Mouse (Mus musculus) spleen, postnatal 36 days (tissue): Measurements from ENCODE around the gene Arvcf.

Source experiments
- DNase-seq, 2 experiments: peaks; one replicate each; pipeline ENCODE4 v3.0.0; 2022; ENCODE audit warnings: low spot score in 2 of 2, mixed read lengths in 1 of 2

Gene Arvcf

DNA sequence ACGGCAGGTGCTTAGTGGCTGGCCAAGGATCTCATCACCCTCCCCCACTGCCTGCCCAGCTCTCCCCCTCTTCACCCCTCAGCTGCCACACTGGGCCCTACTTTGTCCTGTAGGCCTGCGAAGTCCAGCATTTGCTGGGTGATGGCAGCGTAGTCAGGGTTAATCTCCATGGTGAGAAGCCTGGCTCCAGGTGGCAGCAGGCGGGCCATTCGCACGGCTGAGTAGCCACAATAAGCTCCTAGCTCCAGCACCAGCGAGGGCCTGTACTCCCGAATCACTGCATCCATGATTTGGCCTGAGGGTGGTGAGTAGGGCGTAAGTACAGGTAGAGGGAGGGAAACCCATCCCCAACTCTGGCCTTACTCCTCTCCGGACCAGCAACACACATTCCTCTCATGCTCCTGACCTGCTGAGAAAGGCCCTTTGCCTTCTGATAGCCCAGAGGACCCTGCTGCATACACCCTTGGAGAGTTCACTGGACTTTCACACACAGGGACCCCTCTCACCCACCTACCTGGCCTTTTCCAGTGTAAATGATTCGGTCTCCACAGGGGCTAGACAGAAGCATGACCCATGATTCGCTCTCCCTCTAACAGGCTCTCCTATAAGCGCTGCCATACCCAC lies 63.2 kb downstream of the Arvcf start:
- DNase-seq, result no peak

DNA sequence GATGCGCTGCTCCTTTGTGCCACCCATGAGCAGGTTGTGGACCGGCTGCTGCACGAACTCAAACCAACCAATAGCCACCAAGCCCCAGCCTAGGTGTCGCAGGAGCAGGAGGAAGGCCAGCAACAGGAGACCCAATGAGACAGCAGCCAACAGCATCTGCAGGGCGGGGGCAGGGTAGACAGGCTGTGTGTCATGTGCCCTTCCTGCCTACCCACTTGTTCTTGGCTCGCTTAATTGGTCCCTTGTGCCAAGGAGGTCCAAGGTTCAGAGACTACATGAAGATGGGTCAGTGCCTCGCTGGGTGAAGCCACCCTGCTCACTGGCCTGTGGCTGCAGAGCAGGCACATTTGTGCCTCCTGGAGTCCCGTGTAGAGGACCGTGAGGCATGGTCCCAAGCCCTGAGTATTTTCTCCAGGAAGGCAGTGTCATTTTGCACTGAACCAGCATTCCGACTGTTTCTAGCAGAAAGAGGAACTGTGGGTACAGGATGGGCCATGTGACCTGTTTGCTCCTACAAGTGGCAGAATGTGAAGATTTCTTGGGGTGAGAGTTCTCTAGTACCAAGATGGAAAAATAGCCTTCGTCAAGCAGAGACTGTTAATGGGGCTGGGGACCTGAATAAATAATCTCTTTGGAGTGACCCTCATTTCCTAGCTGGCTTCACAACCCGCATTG lies 64.0 kb downstream of the Arvcf start:
- peak in 1 of 2 experiments; percentile 51 for DNase-seq

DNA sequence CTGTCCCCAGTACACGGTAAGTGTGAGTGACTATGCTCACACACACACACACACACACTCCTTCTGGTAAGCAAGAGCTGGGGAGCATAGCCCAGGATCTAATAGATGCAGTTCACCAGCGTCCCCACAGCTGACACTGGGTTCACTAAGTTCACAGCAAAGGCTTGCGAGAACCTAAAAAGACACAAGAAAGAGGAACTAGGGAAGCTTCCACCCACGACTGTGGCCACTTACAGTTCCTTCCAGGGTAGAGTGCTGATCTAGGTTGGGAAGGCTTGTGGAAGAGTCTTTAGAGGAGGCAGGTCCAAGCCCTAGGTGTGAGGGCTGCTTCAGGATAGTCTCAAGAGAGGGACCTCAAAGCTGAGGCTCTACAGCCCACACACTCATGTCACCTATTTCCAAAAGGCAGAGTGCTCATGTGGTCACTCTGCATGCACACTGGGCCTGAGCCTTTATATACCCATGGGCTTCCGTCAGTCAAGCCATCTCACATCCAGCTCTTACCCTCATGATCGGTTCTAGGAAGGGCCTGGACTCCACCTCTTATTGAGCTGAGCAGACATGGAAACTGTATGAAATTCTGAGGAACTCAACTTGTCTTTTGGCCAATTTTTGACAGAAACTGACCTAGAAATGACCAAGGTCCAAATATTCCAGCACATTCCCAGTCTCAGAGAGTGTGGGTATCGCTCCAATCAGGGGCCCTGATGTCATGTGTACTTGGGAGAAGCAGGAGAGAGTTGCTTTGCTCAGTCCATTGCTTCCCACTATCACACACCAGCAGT lies 65.2 kb downstream of the Arvcf start:
- DNase-seq, result peak; percentile 47 to 61

DNA sequence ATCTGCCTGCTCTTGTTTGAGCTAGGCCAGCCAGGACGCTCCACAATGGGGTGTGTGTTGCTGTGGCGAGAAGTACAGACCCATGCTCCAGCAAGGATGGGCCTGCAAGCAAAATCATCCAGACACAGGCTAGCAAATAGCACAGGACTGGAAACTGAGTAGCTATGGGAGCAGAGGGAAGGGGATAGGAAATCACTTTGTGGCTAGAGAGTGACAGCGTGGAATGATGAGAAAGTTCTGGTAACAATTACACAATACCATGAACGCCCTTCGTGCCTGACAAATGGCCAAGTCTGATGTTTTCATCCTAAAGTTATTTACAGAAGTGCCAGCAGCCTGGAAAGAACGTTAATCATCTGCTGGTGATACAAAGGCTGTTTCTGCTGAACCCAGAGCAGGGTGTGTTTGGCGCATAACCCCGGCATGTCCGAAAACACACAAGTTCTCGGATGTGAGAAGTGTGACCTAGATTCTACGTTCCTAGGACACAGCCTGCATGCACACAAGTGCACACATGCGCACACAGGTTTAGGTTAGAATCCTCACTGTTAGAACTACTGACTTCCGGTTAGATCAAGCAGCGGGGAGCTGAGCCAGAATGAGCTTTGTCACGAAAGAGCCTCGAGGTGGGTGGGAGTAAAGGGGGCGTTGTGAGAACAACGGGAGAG lies 68.2 kb downstream of the Arvcf start:
- DNase-seq, result no peak

DNA sequence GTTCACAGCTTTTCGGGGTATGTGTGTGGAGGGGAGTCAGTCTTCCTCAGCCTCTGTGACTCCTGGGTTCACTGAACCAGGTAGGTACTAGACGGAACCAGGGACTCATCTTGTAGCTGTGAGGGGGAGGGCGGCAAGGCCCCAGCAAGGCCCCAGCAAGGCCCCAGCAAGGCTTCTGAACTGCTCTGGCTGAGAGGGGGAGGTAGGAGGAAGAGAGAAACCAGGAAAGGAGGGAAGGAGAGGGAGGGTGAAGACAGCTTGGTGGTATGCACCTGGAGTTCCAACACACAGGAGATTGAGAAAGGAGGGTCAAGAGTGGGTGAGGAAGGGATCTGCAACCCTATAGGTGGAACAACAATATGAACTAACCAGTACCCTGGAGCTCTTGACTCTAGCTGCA lies 68.9 kb downstream of the Arvcf start:
- no peak for DNase-seq

DNA sequence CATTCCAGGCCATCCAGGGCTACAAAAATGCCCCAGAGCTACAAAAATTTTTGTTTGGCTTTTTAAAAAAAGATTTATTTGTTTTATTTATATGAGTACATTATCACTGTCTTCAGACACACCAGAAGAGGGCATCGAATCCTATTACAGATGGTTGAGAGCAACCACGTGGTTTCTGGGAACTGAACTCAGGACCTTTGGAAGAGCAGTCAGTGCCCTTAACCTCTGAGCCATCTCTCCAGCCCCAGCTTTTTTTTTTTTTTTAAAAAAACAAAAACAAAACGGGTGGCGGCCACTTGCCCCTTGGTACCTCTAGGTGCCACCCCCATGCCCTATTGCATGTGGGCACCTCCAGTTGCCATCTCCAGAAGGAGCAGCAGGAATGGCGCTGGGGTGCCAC lies 69.5 kb downstream of the Arvcf start:
- DNase-seq, result no peak

DNA sequence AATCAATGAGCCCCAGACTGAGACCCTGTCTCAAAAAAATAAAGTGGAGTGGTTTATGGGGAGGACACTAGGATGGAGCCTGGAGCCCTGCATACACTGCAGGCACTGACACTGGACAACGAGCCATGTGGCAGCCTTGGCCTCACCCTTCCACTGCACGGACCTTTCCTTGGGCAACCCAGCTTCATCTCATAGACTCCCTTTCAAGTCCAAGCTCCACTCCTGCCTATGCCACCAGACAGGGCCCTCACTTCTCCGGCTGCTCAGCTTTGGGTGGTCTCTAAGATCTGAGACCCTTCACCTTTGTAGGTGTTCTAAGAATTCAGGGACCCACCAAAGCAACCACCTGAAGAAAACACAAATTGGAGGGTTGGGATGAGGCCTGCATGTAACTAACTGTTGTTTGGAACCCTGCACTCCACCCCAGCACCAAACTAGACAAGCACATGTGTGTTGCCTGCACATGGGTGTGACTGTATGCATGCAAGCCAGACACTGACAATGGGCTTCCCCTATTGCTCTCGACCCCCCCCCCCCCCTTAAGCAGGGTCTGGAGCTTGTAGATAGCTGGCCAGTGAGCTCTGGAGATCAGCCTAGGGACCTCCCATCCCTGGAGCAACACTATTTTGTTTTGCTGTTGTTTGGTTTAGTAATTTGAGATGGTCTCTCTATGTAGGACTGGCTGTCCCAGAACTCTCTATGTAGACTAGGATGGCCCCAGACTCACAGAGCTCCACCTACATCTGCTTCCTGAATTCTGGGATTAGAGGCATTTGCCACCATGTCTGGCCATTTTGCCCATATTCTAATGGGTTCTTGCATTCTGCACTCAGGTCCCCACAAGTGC lies 71.0 kb downstream of the Arvcf start:
- no peak for DNase-seq

DNA sequence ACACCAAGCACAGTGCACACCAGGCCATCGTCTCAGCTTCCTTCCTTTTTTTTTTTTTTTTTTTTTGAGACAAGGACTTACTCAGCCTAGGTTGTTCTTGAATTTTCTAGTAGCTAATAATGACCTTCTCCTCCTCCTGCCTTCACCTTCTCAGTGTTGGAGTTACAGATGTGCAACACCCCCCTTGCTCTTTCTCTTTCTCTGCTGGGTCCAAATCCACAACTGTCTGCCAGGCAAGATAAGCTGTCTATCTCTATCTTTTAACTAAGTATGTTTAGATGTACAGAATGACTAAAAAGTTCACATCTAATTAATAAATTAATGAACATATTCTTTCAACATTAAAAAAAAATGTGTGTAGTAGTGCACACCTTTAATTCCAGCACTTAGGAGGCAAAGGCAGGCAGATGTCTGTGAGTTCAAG lies 71.6 kb downstream of the Arvcf start:
- DNase-seq, result no peak

DNA sequence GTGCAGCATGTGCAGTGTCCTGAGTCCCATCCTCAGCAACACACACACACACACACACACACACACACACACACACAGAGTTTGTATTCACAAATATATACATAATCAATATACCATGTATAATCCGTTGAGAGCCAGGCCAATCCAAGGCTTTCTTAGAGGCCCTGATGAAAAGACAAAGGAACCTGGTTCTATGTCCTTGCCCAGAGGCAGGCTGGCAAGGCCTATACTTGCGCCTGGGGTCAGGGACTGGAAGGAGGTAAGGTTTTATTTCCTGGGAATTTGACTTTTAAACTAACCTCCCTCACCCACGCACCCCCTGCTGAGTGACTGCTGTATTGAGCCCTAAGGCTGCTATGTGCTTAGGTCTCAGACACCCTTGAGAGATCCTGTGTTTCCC lies 72.6 kb downstream of the Arvcf start:
- no peak for DNase-seq

DNA sequence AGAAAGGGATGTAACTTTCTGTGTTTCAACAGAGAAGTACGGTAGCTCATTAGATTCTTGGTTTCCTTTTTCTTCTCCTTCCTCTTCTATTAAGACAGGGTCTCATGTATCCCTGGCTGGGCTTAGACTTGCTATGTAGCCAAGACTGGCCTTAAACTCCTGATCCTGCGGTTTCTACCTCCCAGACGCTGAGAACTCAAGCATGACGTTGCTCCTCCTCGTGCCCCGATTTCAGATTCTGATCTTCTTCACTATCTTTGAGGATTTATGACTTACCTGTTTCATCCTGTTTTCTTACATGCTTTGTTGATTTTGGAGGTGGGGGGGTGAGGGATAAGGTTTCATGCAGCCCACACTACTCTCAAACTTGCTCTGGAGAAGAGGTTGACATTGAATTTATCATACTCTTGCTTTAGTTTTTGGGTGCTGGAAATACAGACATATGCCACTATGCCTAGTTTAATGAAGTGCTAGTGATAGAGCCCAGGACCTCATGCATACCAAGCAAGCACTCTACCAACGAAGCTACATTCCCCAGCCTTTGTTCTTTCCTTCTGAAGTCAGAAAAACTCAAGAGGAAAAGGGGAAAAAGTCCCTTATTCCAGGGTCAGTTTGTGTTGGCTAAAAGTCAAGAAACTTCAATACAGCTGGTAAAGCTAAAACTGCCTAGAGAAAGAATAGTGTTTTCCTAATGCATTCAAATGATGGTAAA lies 75.4 kb downstream of the Arvcf start:
- DNase-seq, result no peak

DNA sequence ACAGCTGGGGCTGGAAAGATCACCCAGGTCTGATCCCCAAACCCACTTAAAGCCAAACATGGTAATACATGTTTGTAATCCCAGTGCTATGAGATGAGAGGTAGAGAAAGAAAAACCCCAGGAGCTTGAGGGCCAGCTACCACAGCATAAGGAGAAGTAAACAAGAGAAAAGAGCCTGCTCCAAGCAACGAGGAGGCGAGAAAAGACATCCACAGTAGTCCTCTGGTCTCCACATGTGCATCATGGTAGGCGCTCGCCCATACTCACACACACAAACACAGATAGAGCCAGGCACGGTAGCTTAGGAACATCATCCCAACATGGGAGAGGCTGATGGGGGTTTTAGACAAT lies 75.9 kb downstream of the Arvcf start:
- DNase-seq, result no peak

DNA sequence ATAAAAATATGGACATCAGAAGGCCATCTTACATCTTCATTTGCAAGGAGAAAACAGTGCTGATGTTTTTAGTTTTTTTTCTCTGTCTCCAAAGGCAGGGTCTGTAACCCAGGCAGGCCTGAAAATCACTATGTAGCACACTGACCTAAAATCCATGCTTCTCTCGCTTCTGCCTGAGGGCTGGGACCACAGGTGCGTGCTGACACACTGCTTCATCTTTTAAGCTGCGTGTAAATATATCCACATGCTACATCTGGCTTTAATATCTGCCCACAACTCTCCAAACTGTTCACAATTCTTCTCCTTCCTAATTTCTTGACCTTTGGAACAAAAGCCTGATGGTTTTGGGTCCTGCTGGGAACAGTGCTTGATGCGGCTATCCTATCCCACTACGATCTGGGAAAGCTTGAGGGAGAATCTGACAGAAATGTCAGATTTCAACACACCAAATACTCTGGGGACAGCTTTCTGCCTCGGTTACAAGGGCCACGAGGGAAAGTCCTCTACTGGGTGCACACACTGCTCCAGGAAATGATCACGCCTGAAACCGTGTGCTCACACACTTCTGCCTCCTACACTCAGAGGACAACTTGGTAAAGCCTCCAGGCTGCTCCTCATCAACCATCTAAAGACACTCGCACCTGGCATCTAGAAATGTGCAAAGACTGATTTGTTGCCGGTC lies 76.5 kb downstream of the Arvcf start:
- DNase-seq, result no peak

DNA sequence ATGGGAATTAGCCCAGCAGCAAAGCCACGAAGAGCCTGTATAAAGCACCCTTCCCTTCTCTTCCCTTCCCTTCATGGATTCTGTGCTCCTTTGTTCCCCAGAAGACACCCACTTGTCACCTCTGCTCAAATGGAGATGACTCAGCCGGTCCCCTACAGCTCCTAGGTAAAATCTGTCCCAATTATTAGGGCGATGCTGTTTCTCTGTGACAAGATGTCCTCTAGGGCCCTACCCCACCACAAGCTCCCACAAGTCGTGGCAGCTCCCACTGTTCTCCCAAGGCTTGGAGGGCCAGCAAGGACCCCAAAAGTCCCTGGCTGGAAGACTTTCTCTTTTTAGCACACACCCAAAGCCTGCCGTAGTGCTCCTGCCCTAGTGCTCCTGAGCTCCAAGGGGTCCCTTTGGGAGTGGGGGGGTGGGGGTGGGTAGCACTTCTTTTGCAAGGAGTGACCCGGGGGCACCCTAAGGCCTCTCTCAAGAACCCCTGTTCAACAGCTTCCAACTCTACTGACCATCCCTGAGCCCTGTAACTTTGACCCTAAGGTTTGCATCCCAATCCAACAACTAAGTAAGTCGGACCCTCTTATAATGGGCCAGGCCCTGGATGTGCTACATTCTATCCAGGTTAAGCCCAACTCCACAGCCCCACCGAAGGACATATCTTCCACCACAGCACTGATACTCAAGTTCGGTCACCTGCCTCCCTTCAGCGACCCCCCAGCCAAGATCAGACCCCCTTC lies 77.7 kb downstream of the Arvcf start:
- no peak for DNase-seq

DNA sequence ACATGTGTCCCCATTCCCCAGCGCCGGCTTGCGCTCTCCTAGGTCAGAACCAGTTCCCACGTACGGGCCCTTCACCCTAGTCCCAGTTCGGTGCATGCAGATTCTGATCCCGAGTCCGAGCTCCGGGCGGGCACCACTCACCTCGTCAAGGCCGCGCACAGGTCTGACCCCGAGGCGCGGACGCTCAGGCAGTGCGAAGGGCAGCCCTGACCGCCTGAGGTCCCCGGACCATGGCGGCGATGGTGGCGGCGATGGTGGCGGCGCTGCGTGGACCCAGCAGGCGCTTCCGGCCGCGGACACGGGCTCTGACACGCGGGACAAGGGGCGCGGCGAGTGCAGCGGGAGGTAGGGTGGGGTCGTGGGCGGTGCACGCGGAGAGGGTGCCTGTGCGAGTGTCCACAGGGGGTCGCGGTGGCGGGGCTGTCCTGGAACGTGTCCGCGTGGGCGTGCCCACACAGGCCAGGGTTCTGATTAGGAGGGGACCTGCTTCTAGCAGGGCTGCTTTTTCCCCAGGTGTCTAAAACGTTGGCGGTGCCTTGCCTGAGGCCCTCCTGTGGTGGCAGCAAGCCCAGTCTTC lies 78.3 kb downstream of the Arvcf start, which contains the start of gene Txnrd2:
Gene Txnrd2 (plus strand): TSS at position 170 of the 577 bp plus-strand sequence.
- DNase-seq, result peak; percentile 77 to 80

DNA sequence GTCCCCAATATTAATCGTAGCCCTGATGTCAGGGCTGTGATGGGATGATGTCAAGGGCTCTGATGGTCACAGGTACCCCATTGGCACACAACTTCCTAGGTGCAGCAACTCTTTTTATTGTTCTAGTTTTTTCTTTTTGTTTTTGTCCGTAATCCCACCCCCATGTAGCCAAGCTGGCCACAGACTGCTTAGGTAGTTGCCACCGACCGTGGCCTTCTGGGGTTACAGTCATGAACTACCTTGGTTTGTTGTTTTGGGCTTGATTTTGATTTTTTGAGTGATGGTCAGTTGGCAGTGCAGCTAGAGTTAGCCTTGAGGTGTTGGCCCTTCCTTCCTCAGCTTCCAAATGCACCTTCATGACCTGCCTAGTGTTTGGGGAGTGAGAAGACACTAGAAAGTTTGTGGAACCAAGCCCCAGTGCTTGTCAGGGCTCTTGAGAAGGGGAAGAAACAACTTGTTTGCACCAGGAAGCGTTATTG lies 78.9 kb downstream of the Arvcf start, which contains the start of gene Comt:
Gene Comt (minus strand): TSS at position 51 of the 479 bp plus-strand sequence.
- DNase-seq, result no peak

DNA sequence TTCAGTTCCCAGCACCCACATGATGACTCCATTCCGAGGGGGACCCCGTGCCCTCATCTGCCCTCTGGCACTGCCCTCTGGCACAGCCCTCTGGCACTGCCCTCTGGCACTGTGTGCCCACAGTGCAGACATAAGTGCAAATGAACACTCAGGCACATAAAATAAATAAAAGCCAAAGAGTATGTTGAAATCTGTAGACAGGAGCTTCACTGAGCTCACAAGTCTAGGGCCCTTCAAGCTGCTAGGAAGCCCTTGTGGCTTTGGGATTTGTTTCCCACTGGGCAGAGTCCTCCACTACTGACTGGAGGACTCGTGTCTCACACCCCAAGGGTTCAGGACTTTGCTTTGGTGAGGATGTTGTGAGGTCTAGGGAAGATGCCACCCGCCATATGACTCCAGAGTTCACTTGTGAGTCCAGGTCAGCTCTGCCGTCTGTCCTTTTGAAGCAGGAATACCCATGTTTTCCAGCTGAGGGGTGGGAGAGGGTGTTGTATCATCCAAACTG lies 80.1 kb downstream of the Arvcf start:
- no peak for DNase-seq

DNA sequence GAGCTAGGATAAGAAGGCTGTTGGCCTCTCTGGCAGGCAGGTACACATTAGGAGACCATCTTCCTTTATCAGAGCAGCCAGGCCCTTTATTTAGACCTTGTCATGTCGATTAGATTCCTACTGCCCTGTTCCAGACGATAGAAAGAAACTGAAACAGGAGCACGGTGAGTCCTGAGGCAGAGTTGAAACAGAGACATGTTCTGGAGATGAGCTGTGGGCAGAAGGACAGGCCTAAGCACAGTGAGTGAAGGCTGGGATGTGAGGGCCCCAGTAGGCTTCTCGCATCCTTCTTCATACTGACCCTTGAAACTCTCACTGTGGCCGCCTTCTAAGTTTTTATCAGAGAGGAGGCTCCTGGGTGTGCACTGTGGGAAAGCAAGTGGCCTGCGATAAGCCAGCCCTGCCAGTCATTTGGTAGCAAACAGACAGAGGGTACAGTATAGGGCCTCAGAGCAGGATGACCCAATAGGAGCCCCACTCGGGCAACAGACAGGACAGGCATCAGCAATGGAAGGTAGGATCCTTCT lies 80.6 kb downstream of the Arvcf start:
- peak; percentile 60 to 75 for DNase-seq

DNA sequence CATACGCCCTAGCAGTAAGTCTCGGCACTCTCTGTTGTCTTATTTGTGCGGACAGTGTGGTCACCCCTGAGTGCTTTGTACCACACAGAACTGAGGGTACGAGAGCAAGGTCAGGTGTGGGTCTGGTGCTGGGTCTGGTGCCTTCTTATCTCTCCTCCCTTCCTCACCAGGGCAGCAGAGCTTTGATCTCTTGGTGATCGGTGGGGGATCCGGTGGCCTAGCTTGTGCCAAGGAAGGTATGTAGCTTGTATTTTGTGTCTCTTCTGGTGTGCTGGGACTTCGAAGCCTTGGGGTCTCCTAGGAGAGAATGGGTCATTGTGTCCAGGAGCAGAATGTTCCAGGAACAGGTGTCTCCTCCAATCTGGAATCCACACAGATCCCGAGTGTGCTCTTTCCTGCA lies 81.7 kb downstream of the Arvcf start:
- DNase-seq, result no peak
